Comparison of ENCODE assay signal across 19 mouse cellular contexts in the genomic region with DNA sequence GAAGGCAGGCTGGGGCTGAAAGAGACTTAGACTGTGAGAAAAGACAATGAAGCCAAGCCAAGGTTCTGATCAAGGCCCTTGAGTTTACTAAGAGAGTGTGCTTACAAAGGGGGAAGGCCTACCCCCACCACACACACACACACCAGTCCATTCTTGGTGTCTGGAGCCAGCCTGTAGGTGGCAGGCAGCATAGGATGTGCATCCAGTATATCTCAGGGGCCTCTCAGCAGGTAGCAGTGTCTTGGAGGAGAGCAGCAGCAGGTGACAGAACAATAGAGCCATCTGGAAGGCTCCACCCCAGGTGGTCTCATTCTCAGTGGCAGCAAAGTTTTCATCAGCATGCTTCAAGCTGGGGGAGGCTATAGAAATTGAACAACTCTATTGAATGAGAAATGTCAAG.
"Had no signal": no experiment of that assay in that cellular context is flagged by ENCODE, and none has a peak within 500 bp of the region (broad histone marks: within the 10 kb centered on the region; RNA-seq: fewer than 3 reads in every experiment).

No protein-coding gene starts in this region.

- H3K27ac ChIP-seq: limb, embryonic 10.5 days; limb, embryonic 13.5 days; liver, embryonic 12.5 days; liver, embryonic 15.5 days; lung, embryonic 15.5 days; midbrain, embryonic 13.5 days; neural tube, embryonic 12.5 days had no signal

- DNase-seq: kidney, adult 18-20 months; kidney, adult 9 months; kidney, postnatal 14 days; kidney, postnatal 4 days; layer of hippocampus, adult 9-11 months; liver; lung, adult 18-20 months; lung, postnatal 10 days; lung, postnatal 36 days; thymus, adult 18-20 months; thymus, postnatal 36 days had no signal

- H3K4me2 ChIP-seq: limb, embryonic 13.5 days; liver, embryonic 12.5 days; liver, embryonic 15.5 days; lung, embryonic 15.5 days; midbrain, embryonic 13.5 days; neural tube, embryonic 12.5 days had no signal

- H3K27me3 ChIP-seq: limb, embryonic 13.5 days; liver, embryonic 12.5 days; liver, embryonic 15.5 days; lung, embryonic 15.5 days; megakaryocyte, embryonic 14.5 days; midbrain, embryonic 13.5 days; neural tube, embryonic 12.5 days had no signal

- H3K9me3 ChIP-seq: limb, embryonic 10.5 days; limb, embryonic 13.5 days; liver, embryonic 12.5 days; liver, embryonic 15.5 days; lung, embryonic 15.5 days; megakaryocyte, embryonic 14.5 days; midbrain, embryonic 13.5 days; neural tube, embryonic 12.5 days had no signal

- H3K9ac ChIP-seq: limb, embryonic 13.5 days; liver, embryonic 12.5 days; liver, embryonic 15.5 days; lung, embryonic 15.5 days; midbrain, embryonic 13.5 days; neural tube, embryonic 12.5 days had no signal

- H3K4me1 ChIP-seq: limb, embryonic 10.5 days; limb, embryonic 13.5 days; liver, embryonic 12.5 days; liver, embryonic 15.5 days; lung, embryonic 15.5 days; megakaryocyte, embryonic 14.5 days; midbrain, embryonic 13.5 days; neural tube, embryonic 12.5 days had no signal

- ATAC-seq: liver, embryonic 12.5 days; midbrain, embryonic 13.5 days had no signal

- H3K36me3 ChIP-seq: limb, embryonic 10.5 days; limb, embryonic 13.5 days; liver, embryonic 12.5 days; liver, embryonic 15.5 days; lung, embryonic 15.5 days; midbrain, embryonic 13.5 days; neural tube, embryonic 12.5 days had no signal

- H3K4me3 ChIP-seq: limb, embryonic 10.5 days; limb, embryonic 13.5 days; liver, embryonic 12.5 days; liver, embryonic 15.5 days; lung, embryonic 15.5 days; megakaryocyte, embryonic 14.5 days; midbrain, embryonic 13.5 days; neural tube, embryonic 12.5 days had no signal
